Mouse (Mus musculus): Measurements from ENCODE around the gene Mad2l1bp.

The Mad2l1bp gene
- long read RNA-seq, experiment 1, transcript Mad2l1bp-201 (3 exons, 1,272 nt), result major isoform, 24 of 24 reads
- long read RNA-seq, experiment 1, partial matches to known transcripts, result 0 of 24 reads
- long read RNA-seq, experiment 1, other reads (novel, unspliced or antisense), result 0 of 24 reads
- long read RNA-seq, experiment 2, transcript Mad2l1bp-201 (3 exons, 1,272 nt), result major isoform, 28 of 28 reads
- long read RNA-seq, experiment 2, partial matches to known transcripts, result 0 of 28 reads
- long read RNA-seq, experiment 2, other reads (novel, unspliced or antisense), result 0 of 28 reads

DNA sequence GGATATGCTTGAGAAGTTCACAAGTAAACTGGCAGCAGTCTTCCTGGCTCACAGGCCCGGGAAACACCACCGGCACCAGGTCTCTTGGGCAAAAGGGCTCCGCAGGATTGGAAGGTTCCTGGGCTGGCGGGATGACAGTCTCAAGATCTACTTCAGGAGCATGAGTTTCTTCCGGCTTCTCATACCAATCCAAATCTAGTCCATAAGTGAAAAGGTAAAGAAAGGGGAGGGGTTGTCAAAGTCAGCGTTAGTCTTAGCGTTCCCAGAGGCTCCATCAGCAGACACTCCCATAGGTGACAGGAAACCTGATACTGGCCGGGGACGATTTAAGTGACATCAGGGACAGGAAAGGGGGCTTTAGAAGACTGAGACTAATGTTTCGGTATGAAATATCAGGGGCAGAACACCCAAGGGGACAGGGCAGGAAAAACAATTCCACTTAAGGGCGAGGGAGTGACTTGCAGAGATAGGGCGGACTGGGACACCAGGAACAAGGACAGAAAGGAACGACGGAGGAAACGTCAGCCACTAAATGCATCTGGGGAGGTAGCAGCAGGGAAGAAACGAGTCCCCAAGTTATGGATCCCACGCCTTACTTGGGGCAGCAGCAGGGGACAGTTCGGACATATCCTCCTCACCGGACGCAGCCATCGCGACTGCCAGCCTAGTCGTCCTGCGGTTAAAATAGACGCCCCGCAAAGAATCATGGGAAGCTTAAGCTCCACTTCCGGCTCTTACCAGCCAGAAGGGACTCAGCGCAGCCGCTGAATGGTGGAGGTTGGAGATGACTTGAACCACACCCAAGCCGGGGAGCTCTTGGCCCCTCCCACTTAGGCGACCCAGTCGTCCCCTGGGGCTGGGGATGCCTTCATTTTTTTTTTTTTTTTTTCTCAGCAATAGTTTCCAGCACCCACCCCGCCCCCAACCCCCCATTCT lies at the start of gene Mad2l1bp:
Gene Mad2l1bp, minus strand, starts transcription at position 707 of the 936 bp plus-strand sequence.
- intact Hi-C loops (cut with DNase I), result no loop called here

GRCm38 (mm10) chr17:46203078-46203477 lies 49.7 kb upstream of the Mad2l1bp start:
- intact Hi-C loops (cut with DNase I), result loop anchor here (5.0 kb wide), 1 partner anchor 44 kb away; the partner anchor contains the start of genes Polr1c and Yipf3

- intact Hi-C loops (cut with DNase I), result loop anchor here (5.0 kb wide), 1 partner anchor 45 kb away; the partner anchor contains the start of genes Polr1c and Yipf3
These were observed 49.2 kb upstream of the Mad2l1bp start, which contains the start of the genes Polh and Xpo5 for GRCm38 (mm10) chr17:46202421-46203071. Polh (minus strand) TSS chr17:46202645. Xpo5 (plus strand) TSS chr17:46202782.

DNA sequence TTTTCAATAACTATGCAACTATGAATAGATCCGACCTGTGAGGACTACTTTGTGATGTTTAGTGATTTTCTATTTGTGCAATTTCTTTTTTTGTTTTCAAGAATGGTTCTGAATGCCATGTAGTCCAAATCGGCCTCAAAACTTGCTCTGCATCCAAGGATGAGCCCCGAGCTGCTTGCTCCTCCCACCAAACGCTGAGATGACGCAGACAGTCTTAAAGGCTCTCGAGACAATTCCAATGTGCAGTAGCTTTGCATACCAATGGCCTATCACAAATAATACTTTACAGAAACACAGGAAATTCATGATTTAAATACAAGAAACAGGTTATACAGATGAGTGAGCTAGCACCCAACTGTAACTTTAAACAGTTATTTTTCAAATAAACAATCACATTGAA lies 47.8 kb upstream of the Mad2l1bp start:
- intact Hi-C loops (cut with DNase I), result loop anchor here (5.0 kb wide), 1 partner anchor 46 kb away; the partner anchor contains the start of genes Polr1c and Yipf3

- intact Hi-C loops (cut with DNase I), result loop anchor here (10.0 kb wide), 1 partner anchor 206 kb away; no protein-coding TSS in a partner anchor
These were observed 35.5 kb upstream of the Mad2l1bp start for GRCm38 (mm10) chr17:46188829-46189228.

- intact Hi-C loops (cut with DNase I), result loop anchor here (5.0 to 10.0 kb wide), 2 partner anchors 70 to 213 kb away; partner anchors contain the start of gene Lrrc73
These were observed 28.9 kb upstream of the Mad2l1bp start for GRCm38 (mm10) chr17:46182273-46182672.

DNA sequence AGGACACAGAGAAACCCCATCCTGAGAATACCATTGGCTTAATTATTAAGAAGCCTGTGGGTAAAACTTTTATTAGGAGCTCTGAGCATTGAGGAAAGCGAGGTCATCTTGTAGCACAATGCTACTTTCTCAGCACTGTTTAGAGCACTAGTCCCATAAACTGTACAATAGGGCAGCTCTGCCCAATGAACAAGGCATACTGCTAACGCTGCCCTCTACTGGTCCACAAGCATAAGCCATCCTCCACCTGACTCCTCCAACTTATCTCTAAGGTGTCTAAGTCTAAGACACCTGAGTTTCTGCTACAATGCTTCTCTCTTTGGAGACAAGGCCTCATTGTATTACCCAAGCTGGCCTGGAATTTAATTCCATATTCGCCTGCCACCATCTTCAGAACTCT lies 17.2 kb upstream of the Mad2l1bp start:
- intact Hi-C loops (cut with DNase I), result no loop called here

DNA sequence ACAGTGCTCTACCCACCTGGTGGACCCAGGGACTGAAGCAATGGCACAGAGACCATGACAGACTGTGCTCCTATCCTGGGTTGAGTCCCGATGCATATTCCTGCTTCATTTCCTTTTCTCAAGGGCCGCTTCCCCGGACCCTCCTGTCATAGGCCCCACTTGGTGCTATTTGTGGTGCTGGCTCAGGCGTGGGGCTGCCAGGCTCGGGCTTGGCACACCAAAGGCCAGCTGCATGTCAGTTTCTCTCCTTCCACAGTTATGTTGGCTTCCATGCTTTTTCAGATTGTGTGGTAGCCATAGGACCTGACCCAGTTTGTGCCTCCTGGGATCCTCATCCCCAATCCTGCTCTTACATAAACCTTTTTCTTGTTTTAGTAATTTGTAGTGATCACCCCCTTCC lies 15.4 kb upstream of the Mad2l1bp start:
- intact Hi-C loops (cut with DNase I), result loop anchor here (5.0 kb wide), 1 partner anchor 436 kb away; the partner anchor contains the start of gene 1600014C23Rik

DNA sequence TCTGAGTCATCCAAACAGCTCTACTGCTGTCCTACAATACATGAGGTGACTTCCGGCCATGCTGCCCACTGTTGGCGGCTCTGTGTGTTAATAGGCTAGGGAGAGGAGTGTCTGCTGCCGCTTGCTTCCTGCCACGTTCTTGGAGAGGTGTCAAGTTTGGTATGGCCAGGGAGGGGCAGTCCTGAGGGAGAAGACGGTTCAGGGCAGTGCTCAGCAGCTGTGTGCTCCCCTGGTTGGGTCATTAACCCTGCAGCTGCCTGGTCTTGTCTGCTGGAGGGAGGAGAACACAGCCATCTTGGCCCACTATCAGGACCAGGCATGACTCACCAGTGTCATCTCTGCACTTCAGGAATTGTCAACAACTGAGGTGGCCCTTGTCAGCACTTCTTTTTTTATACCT lies 15.0 kb upstream of the Mad2l1bp start:
- intact Hi-C loops (cut with DNase I), result loop anchor here (5.0 kb wide), 1 partner anchor 436 kb away; the partner anchor contains the start of gene 1600014C23Rik

GRCm38 (mm10) chr17:46167014-46167413 lies 13.7 kb upstream of the Mad2l1bp start:
- intact Hi-C loops (cut with DNase I), result loop anchor here (5.0 kb wide), 1 partner anchor 435 kb away; the partner anchor contains the start of gene 1600014C23Rik

DNA sequence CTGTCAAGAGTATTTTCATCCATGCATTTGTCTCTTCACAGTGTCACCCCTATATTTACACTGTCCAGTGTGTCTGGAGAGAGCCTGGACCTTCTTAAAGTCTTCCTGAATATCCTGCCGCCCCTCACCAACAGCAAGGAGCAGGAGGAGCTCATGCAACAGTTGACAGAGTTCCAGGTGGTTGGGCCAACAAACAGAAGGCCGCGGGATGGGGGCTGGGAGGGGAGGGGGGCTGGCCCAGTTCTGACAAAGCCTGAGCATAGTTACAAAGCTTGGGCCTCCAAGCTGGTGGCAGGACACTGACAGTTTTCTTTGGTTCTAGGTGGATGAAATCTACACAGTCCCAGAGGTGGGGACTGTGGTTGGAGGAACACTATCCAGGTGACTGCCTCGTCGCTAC lies 12.9 kb upstream of the Mad2l1bp start:
- intact Hi-C loops (cut with DNase I), result loop anchor here (5.0 kb wide), 1 partner anchor 434 kb away; the partner anchor contains the start of gene 1600014C23Rik

GRCm38 (mm10) chr17:46165460-46165859 lies 12.1 kb upstream of the Mad2l1bp start:
- intact Hi-C loops (cut with DNase I), result loop anchor here (5.0 kb wide), 1 partner anchor 433 kb away; the partner anchor contains the start of gene 1600014C23Rik

GRCm38 (mm10) chr17:46164791-46165190 lies 11.4 kb upstream of the Mad2l1bp start:
- intact Hi-C loops (cut with DNase I), result loop anchor here (5.0 kb wide), 1 partner anchor 432 kb away; the partner anchor contains the start of gene 1600014C23Rik

- intact Hi-C loops (cut with DNase I), result no loop called here
These were observed 10.9 kb upstream of the Mad2l1bp start for GRCm38 (mm10) chr17:46164301-46164700.

DNA sequence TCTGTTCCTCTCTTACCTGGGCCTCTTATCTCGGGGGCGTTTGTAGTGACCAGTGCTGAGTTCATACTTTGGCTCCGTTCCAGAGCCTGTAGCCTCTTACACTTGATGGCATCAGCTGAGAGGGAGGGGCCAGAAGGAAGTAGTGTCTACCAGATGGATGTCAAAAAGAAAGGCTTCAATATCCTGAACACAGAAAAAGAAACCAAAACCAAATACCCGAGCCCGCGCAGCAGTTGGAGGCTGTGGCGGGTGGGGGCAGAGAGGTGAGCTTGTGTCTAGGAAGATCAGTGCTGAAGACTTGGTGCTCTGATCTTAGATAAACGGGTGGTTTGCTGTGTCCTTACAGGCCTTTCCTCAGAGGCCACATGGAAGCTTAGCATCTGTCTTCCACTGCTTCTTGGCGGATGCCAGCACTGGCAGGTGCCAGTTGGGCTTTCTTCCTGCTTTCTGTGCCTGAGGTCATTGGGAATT lies 9.6 kb upstream of the Mad2l1bp start:
- intact Hi-C loops (cut with DNase I), result no loop called here

GRCm38 (mm10) chr17:46162551-46162950 lies 9.2 kb upstream of the Mad2l1bp start:
- intact Hi-C loops (cut with DNase I), result no loop called here

DNA sequence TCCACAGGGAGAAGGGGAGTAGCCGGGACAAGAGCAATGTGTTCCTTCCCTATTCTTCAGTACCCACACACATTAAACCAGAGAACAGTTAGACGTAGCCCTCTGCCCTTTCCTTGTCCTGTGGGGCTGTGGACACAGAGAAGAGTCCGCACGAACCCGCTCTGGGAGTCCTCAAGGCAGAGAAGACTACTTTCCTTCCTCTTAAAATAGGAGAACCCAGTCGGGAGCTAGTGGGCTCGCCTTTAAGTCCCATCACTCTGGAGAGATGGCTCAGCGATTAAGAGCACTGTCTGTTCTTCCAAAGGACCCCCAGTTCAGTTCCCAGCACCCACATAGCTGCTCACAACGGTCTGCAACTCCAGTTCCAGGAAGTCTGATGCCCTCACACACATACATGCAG lies 8.4 kb upstream of the Mad2l1bp start:
- intact Hi-C loops (cut with DNase I), result no loop called here

DNA sequence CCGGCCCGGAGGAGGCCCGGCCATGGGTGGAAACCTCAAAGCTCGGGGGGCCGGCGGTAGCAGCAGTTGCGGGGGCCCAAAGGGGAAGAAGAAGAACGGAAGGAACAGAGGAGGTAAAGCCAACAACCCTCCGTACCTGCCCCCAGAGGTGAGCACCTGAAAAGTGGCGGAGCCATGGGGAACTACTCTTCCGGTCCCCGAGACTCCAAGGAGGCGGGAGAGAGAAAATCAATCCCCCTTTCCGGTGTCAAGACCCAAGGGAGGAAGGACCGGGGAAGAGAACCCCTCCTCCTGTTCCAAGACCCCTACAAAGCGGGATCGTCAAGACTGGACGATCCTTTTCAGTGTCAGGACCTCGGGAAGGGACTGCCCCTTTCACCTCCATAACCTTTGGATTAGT lies 7.8 kb upstream of the Mad2l1bp start:
- intact Hi-C loops (cut with DNase I), result no loop called here

DNA sequence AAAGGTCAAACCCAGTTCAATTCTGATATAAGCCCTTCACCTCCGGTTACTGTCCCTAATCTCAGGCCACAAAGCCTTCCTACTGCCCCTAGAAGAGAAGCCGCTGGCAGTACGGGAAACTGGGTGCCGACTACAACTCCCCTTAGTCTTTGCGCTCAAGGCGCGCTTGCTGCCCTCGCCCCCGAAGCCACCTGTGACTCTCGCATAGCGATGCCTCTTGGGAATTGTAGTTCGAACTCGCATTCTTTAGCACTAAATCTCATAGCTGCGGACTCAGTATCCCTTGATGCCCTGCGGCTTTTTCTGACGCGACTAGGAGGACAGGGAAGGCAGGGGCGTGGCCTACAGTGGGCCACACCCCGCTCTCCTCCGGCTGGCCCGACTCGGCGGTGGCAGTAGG lies 7.3 kb upstream of the Mad2l1bp start, which contains the start of gene Gtpbp2:
Gene Gtpbp2, plus strand, starts transcription at position 347 of the 400 bp plus-strand sequence.
- intact Hi-C loops (cut with DNase I), result no loop called here

DNA sequence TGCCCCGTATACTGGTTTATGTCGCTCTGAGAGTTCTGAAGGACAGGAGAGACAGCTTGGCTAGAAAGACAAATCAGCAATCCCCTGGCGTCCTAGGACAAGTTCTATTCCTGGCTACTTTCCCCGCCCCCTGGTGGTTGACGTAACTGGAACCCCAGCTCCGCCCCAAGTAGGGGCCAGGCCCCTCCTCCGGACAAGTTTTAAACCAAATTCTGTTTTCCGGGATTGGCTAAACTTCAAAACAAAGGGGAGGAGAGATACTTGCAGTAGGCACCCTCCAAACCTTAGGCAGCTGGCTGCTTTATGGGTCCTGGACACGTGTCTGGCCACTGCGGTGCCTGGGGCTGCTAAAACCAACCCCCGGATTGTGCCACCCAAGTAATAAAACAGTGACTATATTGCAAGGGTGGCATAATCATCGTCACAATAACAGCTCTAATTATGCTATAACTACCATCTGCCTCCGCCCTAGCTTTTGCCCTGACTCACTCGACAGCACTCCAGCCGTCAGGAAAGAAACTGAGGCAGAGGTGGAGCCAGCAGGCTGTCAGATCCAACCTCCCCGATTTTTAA lies 6.8 kb upstream of the Mad2l1bp start:
- intact Hi-C loops (cut with DNase I), result no loop called here
